Mouse (Mus musculus): ENCODE results near the gene Edem3. TPM values are rescaled to one million over a fixed set of nuclear protein-coding genes. Genes with fewer than 3 reads are reported as not detected.
"Not testable (repeated sequence)": the region's sequence is repeated elsewhere in the genome, so short reads cannot be mapped to it uniquely, and the experiment has no call there.

Edem3 gene
- polyA plus RNA-seq, 1 experiment from 2014 or later: 15.0 TPM

- no peak overlapping the region for H3K4me3 ChIP-seq
- H3K27me3 ChIP-seq (ENCODE audit: insufficient read depth, poor library complexity, severe bottlenecking): no peaks in the 10 kb centered on the region
- no peaks in the 10 kb centered on the region for H3K9me3 ChIP-seq
- no peak overlapping the region for H3K27ac ChIP-seq
- H3K4me1 ChIP-seq: 0 out of 2 replicates have a peak, but pooled peaks cover 2% of the 10 kb centered on the region
- WGBS: 93% methylated on average over 5 of the region's 5 CpGs
- H3K36me3 ChIP-seq: peaks cover 30% of the 10 kb centered on the region
- no peak for DNase-seq (ENCODE audit: low spot score)
Observed at GRCm38 (mm10) chr1:151786406-151786805, 31.2 kb downstream of the Edem3 start.

DNA sequence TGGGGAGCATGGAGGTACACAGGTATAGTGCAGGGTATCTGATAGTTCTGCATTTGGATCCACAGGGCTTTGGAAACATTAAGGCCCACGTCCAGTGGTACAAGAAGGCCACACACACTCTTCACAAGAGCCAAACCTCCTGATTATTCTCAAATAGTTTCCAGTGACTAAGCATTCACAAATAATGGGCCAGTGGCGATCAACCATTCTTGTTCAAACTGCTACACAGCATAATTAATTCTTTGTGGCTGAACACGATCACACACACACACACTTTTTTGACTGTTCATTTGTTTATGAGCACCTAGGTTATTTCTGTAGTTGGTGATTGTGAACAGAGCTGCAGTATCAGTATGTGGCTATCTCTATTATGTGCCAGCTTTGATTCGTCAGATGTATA is 34.0 kb downstream of the Edem3 start:
- H3K4me1 ChIP-seq: 0 out of 2 replicates have a peak, but pooled peaks cover 2% of the 10 kb centered on the region
- H3K27me3 ChIP-seq (ENCODE audit: insufficient read depth, poor library complexity, severe bottlenecking): no peaks in the 10 kb centered on the region
- no peak for DNase-seq (ENCODE audit: low spot score)
- H3K36me3 ChIP-seq: peaks cover 28% of the 10 kb centered on the region
- no peaks in the 10 kb centered on the region for H3K9me3 ChIP-seq
- no peak overlapping the region for H3K27ac ChIP-seq
- 83% methylated on average over 4 of the region's 4 CpGs for WGBS
- no peak overlapping the region for H3K4me3 ChIP-seq

DNA sequence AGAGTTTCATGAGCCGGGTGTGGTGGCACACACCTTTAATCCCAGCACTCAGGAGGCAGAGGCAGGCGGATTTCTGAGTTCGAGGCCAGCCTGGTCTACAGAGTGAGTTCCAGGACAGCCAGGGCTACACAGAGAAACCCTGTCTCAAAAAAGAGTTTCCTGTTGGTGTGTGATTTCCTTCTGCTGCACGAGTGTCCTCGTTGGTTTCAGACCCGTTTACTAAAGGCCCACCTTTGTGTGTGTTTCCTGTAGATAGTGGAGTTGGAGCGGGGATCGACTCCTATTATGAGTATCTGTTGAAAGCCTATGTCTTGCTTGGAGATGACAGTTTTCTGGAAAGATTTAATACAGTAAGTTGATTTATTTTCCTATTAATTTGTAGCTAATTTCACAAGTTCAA is 36.9 kb downstream of the Edem3 start:
- WGBS: 78% methylated on average over 8 of the region's 8 CpGs
- not testable (repeated sequence) for DNase-seq (ENCODE audit: low spot score); H3K27me3 ChIP-seq (ENCODE audit: insufficient read depth, poor library complexity, severe bottlenecking); H3K27ac ChIP-seq; H3K9me3 ChIP-seq; H3K4me1 ChIP-seq; H3K4me3 ChIP-seq
- H3K36me3 ChIP-seq: peaks cover 35% of the 10 kb centered on the region

DNA sequence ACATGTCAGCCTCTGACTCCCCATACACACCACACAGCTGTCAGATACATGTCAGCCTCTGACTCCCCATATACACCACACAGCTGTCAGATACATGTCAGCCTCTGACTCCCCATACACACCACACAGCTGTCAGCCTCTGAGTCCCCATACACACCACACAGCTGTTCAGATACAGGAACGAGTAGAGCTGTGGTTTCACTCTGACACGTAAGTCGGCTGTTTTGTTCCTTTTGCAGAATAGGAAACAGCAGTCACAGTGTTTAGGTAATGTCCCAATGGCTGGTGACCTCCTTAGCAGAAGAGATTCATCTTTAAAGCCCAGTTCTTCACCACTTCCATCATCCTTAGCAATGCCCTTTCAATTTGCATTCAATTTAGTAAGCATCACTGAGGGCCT is 47.6 kb downstream of the Edem3 start:
- 76% methylated on average over 3 of the region's 3 CpGs for WGBS
- H3K36me3 ChIP-seq: peaks cover 47% of the 10 kb centered on the region
- H3K27ac ChIP-seq; DNase-seq (ENCODE audit: low spot score); H3K4me3 ChIP-seq; H3K27me3 ChIP-seq (ENCODE audit: insufficient read depth, poor library complexity, severe bottlenecking); H3K9me3 ChIP-seq; H3K4me1 ChIP-seq: not testable (repeated sequence)

GRCm38 (mm10) chr1:151807286-151807685 is 52.1 kb downstream of the Edem3 start:
- H3K36me3 ChIP-seq: peaks cover 59% of the 10 kb centered on the region

DNA sequence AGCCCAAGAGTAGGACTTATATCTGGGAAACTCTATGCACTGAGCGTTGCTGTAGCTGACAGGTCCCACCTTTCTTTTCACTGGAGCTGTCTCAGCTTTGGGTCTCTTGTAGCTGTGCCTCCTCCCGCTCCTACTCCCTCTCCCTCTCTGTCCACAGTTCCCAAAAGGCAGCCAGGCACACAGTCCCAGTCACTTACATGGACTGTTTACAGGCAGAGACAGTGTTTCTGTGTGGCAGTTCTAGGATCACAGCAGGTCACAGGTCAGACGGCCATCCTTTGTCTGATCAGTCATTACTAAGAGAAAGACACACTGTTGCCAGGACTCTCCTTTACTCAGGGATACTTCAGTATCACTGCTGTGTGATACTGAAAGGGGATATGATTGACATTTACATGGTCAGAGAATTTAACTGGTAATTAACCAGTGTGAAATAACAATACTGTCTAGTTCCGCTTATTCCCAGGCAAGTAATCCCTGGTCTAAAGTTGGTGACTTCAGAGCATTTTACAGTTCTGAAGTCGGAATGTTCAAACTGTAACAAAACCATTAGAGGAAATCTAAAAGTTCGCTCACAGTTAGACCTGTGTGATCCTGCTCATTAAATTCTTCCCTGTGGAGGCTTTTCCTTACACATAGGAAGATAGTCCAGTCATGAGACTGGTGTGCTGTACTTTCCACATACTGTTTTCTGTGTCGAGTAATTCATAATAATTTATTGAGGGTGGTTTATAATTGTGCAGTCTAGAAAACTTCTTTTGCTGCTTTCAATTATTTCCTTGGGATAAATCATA is 55.7 kb downstream of the Edem3 start:
- no peak overlapping the region for H3K4me3 ChIP-seq
- H3K27ac ChIP-seq: no peak overlapping the region
- DNase-seq (ENCODE audit: low spot score): no peak
- no peaks in the 10 kb centered on the region for H3K4me1 ChIP-seq
- 84% methylated on average over 7 of the region's 7 CpGs for WGBS
- no peaks in the 10 kb centered on the region for H3K27me3 ChIP-seq (ENCODE audit: insufficient read depth, poor library complexity, severe bottlenecking)
- H3K9me3 ChIP-seq: no peaks in the 10 kb centered on the region
- H3K36me3 ChIP-seq: peaks cover 61% of the 10 kb centered on the region

More at GRCm38 (mm10) chr1:151807286-151807685, 52.1 kb downstream of the Edem3 start:
- Histone ChIP-seq H3K9me3 (no peaks in the 10 kb centered on the region), H3K4me1 (no peaks in the 10 kb centered on the region), H3K4me3 (no peak overlapping the region), H3K27me3 (ENCODE audit: insufficient read depth, poor library complexity, severe bottlenecking) (no peaks in the 10 kb centered on the region), H3K27ac (no peak overlapping the region)
- no peak for DNase-seq (ENCODE audit: low spot score)
- WGBS: 85% methylated on average over 5 of the region's 5 CpGs

DNA sequence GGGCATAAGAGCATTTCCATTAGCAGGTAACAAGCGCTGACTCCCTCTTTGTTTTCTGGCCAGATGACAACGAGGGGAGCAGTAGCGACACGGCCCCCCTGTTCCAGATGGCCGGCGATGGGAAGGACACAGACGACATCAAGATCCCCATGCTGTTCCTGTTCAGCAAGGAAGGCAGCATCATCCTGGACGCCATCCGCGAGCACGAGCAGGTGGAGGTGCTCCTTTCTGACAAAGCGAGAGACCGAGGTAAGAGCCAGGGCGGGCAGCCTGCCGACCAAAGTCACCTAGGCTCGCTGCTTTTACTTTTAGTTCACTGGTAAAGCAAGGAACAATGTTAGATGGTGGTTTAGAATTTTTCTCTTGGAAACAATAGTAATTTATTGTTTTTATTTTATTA is 56.3 kb downstream of the Edem3 start:
- H3K36me3 ChIP-seq: peaks cover 66% of the 10 kb centered on the region
- DNase-seq (ENCODE audit: low spot score): no peak

DNA sequence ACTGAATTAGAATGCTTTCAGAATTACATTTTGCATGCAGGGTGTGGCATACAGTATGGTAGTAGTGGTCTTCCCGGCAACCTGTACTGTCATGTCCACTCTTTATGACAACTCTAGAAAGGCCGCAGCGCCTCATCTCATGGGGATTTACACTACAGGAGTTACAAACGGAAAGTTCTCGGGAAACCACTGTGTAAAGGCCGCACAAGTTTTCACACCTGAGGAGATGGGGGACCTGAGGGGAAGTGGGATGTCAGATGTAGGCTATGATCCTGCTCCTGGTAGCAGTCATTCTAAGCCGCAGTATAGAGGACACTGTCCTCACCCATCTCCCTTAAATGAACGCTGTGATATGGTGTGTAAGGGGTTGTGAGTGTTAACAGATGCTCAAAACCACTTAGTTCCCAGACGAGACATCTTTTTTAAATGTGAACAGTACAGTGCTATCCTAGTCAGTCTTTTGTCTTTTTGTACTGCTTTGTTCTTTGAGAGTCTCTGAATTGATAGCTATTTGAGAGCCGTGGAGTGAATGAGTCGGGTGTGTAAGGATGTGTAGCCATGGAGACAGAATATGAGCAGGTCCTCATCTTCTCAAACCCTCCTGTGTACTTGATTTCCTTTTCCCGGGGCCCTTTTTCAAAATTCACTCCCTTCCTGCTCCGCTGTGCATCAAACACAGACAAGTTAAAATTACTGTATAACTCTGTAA is 57.0 kb downstream of the Edem3 start:
- Histone ChIP-seq H3K4me3 (no peak overlapping the region), H3K27me3 (ENCODE audit: insufficient read depth, poor library complexity, severe bottlenecking) (no peaks in the 10 kb centered on the region), H3K27ac (no peak overlapping the region), H3K9me3 (no peaks in the 10 kb centered on the region), H3K4me1 (no peaks in the 10 kb centered on the region), H3K36me3 (peaks cover 64% of the 10 kb centered on the region)
- 91% methylated on average over 13 of the region's 13 CpGs for WGBS
- no peak for DNase-seq (ENCODE audit: low spot score)

More for the DNA sequence above, 56.3 kb downstream of the Edem3 start:
- 93% methylated on average over 16 of the region's 16 CpGs for WGBS
- Histone ChIP-seq H3K4me1 (no peaks in the 10 kb centered on the region), H3K9me3 (no peaks in the 10 kb centered on the region), H3K27ac (no peak overlapping the region), H3K27me3 (ENCODE audit: insufficient read depth, poor library complexity, severe bottlenecking) (no peaks in the 10 kb centered on the region), H3K4me3 (no peak overlapping the region)

- H3K27me3 ChIP-seq (ENCODE audit: insufficient read depth, poor library complexity, severe bottlenecking): no peaks in the 10 kb centered on the region
- no peak for DNase-seq (ENCODE audit: low spot score)
- WGBS: 92% methylated on average over 3 of the region's 3 CpGs
- no peaks in the 10 kb centered on the region for H3K9me3 ChIP-seq
- no peak overlapping the region for H3K4me3 ChIP-seq
- no peak overlapping the region for H3K27ac ChIP-seq
- no peaks in the 10 kb centered on the region for H3K4me1 ChIP-seq
- H3K36me3 ChIP-seq: peaks cover 50% of the 10 kb centered on the region
Observed at GRCm38 (mm10) chr1:151816051-151816450, 60.9 kb downstream of the Edem3 start.

DNA sequence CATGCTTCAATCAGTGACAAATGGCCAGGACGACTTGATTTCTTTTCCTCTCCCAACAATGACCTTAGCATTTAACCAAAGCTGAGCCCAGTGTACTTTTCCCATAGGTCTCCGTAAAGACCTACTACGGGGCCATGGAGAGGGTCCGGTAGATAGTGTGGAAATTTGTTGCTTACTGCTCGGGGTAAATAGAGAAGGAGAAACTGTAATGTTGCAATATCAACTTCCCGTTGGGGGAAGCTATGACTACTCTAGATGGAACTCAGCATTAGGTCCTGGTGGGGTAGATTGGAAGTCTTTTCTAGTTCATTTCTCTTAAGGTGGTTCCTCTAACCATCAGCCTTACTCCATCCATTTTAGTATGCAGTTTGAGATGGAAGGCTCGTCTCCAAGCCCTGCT is 64.0 kb downstream of the Edem3 start:
- H3K4me1 ChIP-seq: no peaks in the 10 kb centered on the region
- H3K27me3 ChIP-seq (ENCODE audit: insufficient read depth, poor library complexity, severe bottlenecking): no peaks in the 10 kb centered on the region
- WGBS: 85% methylated on average over 7 of the region's 7 CpGs
- no peaks in the 10 kb centered on the region for H3K9me3 ChIP-seq
- no peak overlapping the region for H3K4me3 ChIP-seq
- no peak for DNase-seq (ENCODE audit: low spot score)
- no peak overlapping the region for H3K27ac ChIP-seq
- peaks cover 30% of the 10 kb centered on the region for H3K36me3 ChIP-seq

DNA sequence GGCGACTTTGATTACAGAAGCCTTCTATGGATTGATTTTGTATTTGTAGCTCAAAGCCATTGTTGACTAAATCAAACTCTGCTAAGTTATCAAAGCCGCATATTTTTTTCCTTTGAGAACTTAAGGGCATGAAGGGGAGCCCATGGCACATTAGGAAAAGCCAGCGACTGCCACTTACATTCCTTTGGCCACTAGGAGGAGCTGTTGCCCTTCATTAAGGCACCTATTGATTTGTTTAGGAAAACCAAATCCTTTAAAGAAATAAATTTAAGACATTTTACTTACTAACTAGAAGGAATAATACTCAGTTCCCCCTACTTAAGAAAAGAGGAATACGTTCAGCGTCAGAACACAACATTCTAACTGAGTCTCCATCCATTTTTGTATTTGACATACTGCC is 65.3 kb downstream of the Edem3 start:
- Histone ChIP-seq H3K9me3 (no peaks in the 10 kb centered on the region), H3K36me3 (peaks cover 24% of the 10 kb centered on the region), H3K4me1 (no peaks in the 10 kb centered on the region), H3K27me3 (ENCODE audit: insufficient read depth, poor library complexity, severe bottlenecking) (no peaks in the 10 kb centered on the region), H3K27ac (no peak overlapping the region), H3K4me3 (no peak overlapping the region)
- DNase-seq (ENCODE audit: low spot score): no peak
- WGBS: 28% methylated on average over 5 of the region's 5 CpGs

GRCm38 (mm10) chr1:151825065-151825464 is 69.9 kb downstream of the Edem3 start:
- Histone ChIP-seq H3K27me3 (ENCODE audit: insufficient read depth, poor library complexity, severe bottlenecking) (no peaks in the 10 kb centered on the region), H3K4me1 (no peaks in the 10 kb centered on the region), H3K4me3 (no peak overlapping the region), H3K36me3 (no peaks in the 10 kb centered on the region), H3K9me3 (no peaks in the 10 kb centered on the region), H3K27ac (no peak overlapping the region)
- no peak for DNase-seq (ENCODE audit: low spot score)
- WGBS: 89% methylated on average over 7 of the region's 7 CpGs

DNA sequence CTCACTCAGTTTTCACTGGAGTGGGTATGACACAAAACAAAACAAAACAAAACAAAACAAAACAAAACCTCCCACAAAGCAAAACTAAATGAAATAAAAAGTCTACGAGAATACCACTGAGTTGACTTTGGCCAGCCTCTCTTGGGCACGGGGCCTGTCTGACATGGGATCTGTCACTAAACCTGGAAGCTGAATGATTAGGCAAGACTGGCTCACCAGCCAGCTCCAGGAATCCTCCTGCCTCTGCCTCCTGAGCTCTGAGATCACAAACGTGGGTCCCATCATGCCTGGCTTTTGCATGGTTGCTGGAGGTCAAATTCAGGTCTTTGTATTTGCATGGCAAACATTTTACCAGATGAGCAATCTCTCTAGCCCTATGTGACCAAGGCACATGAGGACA is 76.6 kb downstream of the Edem3 start:
- Histone ChIP-seq H3K27ac (no peak overlapping the region), H3K4me3 (no peak overlapping the region), H3K27me3 (ENCODE audit: insufficient read depth, poor library complexity, severe bottlenecking) (no peaks in the 10 kb centered on the region), H3K9me3 (no peaks in the 10 kb centered on the region), H3K36me3 (no peaks in the 10 kb centered on the region), H3K4me1 (no peaks in the 10 kb centered on the region)
- DNase-seq (ENCODE audit: low spot score): no peak
- 77% methylated on average over 3 of the region's 3 CpGs for WGBS

Data from heart, embryonic 10.5 days (tissue).